Mouse (Mus musculus): Measurements from ENCODE around the gene Znfx1.

Gene Znfx1

DNA sequence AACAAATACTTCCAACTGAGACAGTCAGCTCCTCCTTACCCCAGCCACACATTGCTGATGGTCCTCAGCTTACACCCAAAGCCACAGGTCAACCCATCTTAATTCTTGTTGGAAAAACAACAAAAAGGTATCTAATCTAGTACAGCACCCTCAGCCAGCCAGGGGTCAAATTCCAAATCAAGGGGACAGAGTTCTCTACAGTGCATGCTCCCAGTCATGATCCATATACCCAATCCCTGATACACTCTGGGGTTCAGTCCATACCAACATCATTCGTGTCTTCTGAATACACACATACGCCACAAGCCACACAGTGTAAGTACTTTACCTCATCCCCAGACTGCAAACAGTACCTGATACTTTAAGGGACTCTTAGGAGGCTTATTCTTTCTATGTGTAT, 56.5 kb downstream of the Znfx1 start:
- in situ Hi-C loops (cut with MboI; ENCODE audit: unreplicated experiment in 2 of 2) = loop anchor here (10.0 to 25.0 kb wide), 6 partner anchors 122 to 919 kb away; partner anchors contain the start of gene Trp53rkb (in 1 of the 2)

DNA sequence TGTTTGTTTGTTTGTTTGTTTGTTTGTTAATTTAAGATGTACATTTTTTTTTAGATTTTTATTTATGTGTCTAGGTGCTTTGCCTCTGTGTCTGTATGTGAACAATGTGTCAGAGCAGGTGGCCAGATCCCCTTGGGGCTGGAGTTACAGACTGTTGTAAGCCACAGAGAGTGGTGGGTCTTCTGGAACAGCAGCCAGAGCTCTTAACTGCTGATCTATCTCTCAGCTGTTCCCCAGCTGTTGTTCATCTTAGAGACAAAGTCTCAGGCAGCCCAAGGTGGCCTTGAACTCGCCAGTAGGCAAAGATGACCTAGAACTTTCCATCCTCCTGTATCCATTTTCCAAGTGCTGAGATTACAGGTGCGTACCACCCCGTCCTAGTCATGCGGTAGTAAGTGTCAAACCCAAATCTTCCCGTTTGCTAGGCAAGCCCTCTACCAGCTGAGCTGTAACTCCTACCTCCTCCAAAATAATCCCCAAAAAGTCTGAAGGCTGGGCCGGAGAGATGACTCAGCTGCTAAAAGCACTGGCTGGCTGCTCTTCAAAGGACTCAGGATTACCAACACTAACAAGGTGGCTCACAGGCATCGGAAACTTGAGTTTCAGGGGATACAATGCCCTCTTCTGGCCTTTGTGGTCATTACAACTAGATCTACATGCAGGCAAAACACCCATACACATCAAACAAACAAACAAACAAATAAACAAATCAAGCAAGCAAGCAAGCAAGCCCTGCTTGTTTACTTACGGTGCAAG, 58.5 kb downstream of the Znfx1 start:
- in situ Hi-C loops (cut with MboI; ENCODE audit: unreplicated experiment in 2 of 2) = loop anchor here (5.0 to 25.0 kb wide), 8 partner anchors 47 to 917 kb away; partner anchors contain the start of gene Trp53rkb (in 1 of the 2)

GRCm38 (mm10) chr2:167001486-167001885, 61.3 kb downstream of the Znfx1 start:
- in situ Hi-C loops (cut with MboI; ENCODE audit: unreplicated experiment in 2 of 2) = loop anchor here (5.0 to 25.0 kb wide), 8 partner anchors 44 to 914 kb away; partner anchors contain the start of gene Trp53rkb (in 1 of the 2)

DNA sequence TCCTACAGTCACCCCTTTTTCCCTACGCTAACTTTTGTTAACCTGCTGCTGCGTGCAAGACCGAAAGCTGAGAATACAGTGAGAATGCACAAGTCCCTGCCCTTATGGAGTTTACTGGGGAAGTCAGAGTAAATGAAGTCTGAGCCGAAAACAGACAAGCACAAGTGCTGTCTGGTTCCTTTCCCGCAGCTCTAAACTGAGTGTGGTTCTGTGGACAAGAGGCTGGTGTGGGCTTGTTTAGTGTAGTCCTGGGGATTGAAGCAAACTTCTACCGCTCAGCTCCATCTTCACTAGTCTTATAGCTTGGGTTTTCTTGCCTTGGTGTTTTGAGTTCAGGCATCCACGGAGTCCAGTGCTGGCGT, 66.3 kb downstream of the Znfx1 start:
- in situ Hi-C loops (cut with MboI; ENCODE audit: unreplicated experiment in 2 of 2) = no loop called here

DNA sequence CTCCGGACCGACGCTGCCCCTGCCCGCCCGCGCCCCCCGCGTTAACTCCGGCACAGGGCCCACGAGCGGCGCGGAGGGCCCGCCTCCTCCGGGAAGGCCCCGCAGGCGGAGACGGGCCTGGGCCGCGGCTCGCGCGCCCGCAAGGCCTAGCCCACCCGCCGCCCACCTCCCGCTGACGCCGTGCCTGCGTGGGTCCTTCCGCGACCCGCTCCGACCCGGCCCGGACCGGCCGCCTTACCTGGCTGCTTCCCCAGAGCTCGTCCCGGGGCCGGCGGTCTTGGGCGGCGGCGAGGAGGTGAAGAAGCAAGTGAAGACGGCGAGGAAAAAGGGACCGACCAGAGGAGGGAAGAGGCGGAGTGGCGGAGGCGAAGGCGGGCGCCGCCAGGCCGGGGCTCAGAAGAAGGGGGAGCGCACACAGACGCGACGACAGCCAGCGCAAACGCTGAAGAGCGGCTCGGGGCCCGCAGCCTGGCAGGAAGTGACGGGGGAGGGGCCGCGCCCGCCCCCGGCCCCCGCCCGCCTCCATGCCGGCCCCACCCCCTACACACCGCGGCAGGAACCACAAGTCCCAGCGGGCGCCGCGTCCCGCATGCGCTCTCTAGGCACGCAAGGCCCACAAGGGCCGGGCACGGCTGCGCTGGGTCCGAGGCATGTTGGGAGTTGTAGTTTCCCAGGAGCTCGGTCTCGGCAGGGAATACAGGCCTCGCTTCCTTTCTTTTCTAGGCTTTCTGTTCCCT, 66.9 kb downstream of the Znfx1 start, which contains the start of gene Stau1:
TSS of gene Stau1 (minus strand) at position 504 of the 737 bp plus-strand sequence.
- in situ Hi-C loops (cut with MboI; ENCODE audit: unreplicated experiment in 2 of 2) = no loop called here

DNA sequence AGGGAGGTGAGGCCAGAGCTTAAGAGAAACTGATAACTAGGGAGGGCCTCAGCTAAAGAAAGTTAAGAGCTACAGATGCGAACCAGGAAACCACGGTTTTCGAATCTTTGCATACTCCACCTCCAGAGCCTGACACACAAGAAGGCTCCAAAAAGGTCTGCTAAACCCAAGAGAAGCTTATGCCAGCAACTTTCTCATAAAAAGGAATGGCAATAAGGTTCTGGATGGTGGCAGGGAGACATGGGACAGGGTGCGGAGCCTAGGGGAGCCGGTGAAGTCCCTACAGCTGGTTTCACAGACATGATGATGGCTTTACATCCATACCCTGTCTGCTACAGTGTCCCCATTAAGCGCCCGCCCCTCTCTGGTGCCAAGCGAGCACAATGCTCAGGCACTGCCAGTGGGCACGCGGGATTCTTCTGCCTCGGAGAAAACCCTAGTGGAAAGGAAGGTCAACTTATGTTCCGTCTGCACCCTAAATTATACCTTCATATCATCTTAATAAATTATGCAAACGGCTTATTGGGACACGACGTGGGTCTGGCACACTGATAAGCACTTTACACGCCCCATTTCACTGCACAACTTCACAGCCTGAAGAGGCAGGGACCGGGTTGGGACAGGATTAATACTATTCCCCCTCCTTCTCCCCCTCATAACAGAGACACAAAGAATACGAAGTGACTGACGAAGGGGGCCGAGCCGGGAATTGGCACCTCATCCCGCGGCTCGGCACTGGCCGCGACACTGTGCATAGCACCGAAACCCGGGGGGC, 67.6 kb downstream of the Znfx1 start:
- in situ Hi-C loops (cut with MboI; ENCODE audit: unreplicated experiment in 2 of 2) = no loop called here

DNA sequence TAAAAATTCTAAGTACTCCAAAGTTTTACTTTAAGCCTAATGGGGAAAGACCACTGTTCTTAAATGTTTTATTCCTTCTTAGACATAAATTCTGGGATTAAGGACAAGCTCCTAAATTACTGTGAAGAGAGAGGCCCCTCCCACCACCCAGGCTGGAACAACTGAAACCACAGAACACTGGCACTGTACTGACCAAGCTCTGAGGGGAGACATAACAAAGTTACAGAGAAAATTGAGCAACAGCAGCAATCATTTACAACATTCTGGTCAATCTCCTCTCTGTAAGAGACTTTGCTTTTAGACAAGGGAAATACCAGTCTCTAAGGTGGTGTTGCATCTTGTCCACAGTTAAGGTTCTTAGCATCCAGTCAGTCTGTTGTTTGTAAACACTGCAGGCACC, 70.9 kb downstream of the Znfx1 start:
- in situ Hi-C loops (cut with MboI; ENCODE audit: unreplicated experiment in 2 of 2) = no loop called here

GRCm38 (mm10) chr2:166990861-166991260, 72.0 kb downstream of the Znfx1 start:
- in situ Hi-C loops (cut with MboI; ENCODE audit: unreplicated experiment in 2 of 2) = no loop called here
